Mouse (Mus musculus) frontal cortex, postnatal 14 days (tissue): ENCODE data around the gene Rhoj.
"Not testable (repeated sequence)": the region's sequence is repeated elsewhere in the genome, so short reads cannot be mapped to it uniquely, and the experiment has no call there.

Experiments used
- DNase-seq, 2 experiments: peaks; one replicate each; pipeline ENCODE4 v3.0.0; 2022; ENCODE audit warnings: low spot score in 2 of 2

Rhoj gene

DNA sequence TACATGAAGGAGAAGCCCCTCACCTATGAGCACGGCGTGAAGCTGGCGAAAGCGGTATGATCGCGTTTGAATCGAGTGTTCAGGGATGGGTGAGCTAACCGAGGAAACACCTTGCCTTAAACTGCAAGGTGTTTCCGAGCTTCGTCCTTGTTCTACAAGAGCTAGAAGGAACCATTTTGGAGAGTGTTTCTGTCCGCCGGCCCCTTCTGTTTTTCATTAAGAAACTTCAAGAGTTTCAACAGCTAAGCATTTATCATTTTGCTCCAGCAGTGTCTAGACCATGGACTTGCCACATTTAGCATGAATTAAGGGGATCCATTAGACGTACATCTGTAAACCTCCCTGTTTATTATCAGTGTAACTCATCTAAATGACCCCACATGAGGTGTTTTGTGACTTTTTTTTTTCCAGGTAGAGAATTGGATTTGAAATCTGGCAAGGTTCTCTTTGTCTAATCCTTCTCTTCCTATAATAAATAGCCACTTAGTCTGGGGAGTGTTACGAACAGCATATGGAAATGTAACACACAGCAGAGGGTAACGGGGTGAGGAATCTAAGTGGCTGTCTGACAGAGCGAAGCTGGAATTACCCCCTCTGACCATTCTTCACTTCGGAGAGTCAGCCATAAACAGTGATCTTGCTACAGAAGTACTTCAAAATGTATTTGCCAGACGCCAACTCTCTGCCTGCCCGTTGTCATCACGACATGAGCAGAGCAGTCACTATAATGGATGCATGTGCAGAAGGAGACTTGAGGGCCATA is 86.1 kb downstream of the Rhoj start:
- no peak for DNase-seq

DNA sequence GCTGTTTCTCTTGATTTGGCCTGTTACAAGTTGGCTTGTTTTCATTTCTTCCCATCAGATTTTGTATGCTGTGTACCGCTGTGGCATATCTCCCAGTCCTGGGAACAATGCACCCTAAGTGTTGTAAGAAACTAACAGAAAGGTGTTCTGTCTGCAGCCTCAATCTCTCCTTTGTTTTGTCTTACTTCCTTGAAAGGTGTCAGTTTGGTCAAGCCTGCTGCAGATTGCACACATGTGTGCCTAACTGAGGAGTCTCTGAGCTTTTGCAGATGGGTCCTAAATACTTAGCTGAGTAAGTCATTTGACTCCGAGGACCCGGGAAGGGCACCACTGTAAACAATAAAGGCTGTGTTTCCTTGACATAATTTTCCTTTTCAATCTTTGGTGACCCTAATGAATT is 88.5 kb downstream of the Rhoj start:
- no peak for DNase-seq

DNA sequence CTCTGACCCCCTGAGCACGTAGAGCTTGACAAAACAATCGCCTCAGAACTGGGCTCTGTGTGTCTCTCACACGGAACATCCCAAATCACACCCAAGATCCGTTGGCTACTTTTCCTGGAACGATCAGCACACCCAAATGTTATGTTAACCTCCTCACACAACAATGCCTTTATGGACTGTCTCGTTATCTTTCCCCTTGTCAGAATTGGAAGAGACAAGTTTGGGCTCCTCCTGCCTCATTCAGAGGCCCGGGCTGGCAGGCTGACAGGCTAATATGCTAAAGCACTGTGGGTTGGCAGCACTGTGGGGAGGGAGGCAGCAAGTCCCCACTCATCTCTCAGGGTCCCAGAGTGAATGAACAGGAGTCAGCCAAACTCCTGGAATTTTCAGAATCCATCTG is 89.0 kb downstream of the Rhoj start:
- no peak for DNase-seq

DNA sequence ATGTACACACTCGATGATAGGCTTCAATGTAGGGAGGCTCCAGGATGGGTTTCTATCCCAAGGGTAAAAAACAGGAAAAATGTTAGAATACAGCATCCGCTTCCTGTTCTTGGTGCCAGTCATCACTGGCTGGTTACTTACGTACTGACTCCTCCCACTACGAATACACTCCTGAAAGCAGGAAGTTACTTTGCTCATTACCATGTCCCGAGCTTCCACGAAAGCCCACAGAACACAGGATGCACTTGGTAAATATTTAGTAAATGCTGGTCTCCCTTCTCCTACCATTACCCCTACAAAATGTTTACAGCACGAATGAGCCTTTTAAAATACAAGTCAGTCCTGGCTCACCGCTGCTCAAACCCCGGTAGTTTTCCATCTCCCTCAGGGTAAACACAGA is 104.8 kb downstream of the Rhoj start:
- DNase-seq, result no peak

DNA sequence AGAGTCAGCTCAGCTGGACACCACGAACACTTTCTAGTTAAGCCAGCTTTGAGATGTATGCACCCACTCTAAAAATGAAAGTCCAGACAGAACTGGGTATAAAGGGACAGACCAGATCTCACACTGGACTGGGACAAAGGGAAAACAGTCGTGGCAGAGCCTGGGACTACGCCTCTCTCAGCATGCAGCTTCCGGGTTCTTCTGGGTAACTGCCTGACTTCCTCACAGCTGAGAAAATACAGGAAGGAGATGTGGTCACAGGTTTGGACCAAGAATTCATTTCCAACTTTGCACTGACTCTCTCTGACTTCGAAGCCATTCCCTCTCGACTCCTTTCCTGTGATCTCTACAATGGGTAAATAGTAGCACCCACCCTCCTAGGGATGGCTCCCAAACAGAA is 106.9 kb downstream of the Rhoj start:
- DNase-seq, result no peak

DNA sequence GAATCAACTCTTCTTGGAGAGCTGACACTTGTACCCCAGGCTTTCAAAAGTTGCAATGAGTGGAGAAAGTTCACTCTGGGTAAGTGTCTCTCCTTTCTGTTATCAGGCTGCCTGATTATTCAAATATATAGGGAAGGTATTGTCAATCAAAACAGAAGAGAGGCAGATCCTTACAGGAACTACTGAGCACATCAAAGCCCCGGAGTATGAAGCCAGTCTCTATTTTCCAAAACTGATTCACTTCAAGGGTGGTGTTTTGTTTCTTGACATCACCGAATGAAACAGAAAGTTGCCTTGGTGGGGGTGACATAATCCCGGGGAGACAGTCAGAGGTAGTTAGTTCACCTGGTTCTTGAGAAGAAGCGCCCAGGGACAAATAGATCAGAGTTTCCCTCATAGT is 108.6 kb downstream of the Rhoj start, which contains the start of gene Gphb5:
TSS of gene Gphb5 (minus strand) at position 101 of the 400 bp plus-strand sequence.
- DNase-seq, result no peak

DNA sequence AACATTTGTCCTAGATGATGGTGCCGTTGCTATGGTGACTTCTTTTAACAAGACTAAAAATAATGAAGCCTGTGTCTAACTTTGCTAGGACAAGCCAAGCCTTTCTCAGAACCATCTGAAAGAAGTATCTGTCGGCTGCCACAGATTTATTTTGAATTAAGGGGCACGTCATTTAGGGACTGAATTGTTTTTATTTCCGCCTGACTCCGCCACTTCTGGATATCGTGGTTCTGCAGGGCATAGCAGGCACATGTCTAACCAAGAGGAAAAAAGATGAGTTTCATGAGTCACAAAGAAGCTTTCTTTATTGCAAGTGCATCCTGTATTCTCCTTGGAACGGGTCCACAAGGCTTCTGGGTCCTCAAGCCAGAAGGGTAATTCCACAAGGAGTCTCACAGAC is 116.2 kb downstream of the Rhoj start:
- DNase-seq, result peak in 1 of 2 experiments; percentile 36

DNA sequence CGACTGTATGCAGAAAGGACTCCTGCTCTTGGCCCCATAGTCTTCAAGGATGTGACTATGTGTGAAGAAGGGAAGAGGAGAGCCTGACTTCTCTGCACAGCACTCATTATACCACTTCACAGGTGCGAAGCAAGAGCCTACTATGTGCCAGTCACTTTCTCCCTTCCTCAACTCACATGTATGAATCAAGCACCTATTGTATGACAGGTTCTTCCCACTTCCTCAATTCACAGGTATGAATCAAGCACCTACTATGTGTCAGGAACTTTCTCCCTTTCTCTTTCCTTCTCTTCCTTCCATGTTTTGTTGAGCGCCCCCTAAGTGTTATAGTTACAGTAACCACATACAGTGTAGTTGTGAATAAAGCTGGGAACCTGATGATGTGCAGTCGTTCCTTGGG is 116.7 kb downstream of the Rhoj start:
- DNase-seq, result no peak

DNA sequence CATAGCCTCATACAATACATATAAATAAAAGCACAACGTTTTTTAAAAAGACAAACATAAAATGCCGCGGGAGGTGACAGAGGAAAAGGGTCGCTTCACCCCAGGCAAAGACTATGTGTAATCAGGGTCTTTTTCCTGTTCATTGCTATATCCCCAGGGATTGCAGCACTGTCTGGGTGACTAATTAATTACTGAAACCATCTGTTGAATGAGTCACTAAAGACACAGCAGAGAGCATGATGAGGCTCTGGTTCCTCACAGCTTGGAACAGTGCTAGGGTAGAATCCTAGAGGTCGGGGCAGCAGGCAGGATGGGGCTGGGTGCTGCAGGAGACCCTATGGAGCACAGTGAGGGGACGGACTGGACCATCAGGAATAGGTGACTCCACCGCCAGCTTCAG is 117.8 kb downstream of the Rhoj start:
- DNase-seq, result no peak

DNA sequence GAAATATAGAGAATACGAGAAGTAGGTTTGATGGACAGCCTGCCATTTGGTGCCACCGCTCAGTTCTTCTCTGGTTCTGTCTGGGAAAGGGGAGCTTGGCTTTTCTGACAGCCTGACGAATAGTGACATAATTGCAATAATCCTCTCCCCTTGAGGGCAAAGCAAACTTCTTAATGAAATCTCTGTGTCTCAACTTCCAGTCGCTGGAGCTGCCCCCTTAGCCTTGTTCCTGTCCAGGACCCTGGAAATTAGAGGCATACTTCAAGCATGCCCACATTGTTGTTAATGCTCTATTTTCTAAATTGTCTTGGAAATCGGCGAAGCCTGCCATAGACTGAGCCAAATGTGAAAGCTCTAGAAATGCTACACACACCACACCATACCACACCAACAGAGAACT is 120.6 kb downstream of the Rhoj start:
- no peak for DNase-seq

DNA sequence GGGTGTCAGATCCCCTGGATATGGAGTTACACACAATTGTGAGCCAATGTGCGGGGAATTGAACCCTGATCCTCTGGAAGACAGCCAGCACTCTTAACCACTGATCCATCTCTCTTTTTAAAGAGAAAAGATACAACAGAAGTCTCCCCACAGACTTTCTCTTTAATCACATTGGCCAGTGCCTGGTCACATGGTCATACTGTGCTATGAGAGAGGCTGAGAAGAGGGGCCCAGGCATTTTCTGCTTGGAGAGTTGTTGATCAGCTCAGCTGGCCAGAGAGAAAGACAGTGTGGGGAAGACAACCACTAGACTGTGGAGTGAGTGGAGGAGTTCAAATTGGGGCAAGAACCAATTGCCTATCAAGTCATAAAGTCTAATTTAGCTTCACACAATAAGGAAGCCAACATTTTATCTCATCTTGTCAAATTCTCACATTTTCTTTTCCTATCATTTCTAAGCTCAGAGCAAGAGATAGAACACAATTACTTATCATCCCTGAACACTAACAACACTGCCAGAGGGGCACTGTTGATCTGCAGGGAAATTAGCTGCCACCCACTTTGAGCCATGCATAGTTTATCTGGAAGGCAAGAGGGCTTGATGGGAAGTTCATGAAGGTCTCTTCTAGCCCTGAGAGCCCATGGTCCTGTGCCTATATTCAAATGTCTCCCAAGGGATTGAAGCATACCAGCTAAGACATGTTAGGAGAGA is 121.7 kb downstream of the Rhoj start:
- no peak for DNase-seq

DNA sequence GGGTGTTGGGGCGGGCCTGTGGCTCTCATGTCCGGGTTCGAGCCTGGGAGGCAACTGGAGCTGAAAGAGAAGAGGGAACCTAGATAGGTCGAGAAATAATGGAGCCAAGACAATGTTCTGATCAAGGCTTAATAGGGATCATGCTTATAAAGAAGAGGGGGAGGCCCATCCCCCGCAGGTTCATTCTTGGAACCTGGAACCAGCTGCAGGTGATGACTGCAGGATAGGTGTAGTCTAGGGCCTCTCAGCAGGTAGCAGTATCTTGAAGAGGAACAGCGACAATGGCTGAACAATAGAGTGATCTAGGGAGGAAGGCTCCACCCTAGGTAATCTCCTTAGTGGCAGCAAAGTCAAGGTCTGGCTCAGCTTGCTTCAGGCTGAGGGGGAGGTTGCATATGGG is 124.3 kb downstream of the Rhoj start:
- DNase-seq, result not testable (repeated sequence)

DNA sequence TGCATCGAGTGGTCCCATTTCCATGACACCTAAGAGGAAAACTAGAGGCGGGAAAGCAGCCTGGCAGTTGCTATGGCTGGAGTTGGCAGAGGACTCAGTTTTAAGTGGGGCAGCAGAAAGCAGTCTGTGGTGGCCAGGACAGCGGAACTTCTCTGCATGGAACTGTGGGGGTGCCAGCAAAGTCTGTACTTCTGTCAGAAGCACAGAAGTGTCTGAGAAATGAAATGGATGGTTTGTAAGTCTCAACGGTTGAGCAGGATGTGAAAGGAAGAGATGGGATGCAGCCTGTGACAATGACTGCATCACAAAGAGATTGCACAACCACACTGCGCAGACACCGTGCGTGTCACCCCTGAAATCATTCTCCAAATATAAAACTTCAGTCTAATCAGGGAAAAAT is 138.1 kb downstream of the Rhoj start:
- DNase-seq, result no peak

DNA sequence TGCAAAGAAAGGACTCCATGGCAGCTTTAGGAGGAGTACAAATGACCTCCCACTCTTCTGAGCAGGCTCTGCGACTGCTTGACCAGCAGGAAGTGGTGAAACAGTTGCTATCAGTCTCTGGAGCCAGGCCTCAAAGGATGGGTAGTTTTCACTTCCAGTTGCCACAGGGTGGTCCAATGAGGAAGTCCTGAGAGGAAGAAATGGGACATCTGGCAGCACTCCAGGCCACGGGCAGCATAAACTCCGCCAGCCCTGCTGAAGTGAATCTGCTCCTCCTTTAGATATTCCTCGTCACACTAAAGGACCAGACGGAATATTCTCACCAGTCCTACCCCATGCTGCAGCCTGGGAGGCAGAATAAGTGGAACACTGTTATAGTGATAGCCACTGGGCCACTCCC is 140.8 kb downstream of the Rhoj start:
- DNase-seq, result peak in 1 of 2 experiments; percentile 34

DNA sequence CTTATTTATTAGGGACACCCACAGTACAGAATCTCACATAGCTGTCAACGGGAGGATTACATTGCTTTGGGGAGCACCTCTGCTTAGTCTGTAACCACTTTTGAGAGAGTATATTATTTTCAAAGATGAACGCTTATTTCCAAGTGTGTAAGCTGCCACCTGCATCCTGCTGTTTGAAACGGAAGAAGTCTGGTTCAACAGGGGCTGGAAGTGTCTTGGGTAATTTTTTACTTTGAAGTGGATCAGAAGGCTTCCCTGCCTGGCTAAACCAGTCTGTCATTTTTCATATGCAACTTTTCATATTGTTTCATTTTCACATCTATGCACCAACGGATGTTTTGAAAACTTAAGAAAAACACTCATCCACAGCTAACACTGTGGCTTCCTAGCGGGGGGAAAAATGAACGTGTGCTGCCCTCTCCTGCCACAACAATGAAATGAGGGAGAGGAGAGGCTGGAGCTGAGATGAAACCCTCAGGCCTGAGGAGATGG is 141.4 kb downstream of the Rhoj start:
- no peak for DNase-seq

DNA sequence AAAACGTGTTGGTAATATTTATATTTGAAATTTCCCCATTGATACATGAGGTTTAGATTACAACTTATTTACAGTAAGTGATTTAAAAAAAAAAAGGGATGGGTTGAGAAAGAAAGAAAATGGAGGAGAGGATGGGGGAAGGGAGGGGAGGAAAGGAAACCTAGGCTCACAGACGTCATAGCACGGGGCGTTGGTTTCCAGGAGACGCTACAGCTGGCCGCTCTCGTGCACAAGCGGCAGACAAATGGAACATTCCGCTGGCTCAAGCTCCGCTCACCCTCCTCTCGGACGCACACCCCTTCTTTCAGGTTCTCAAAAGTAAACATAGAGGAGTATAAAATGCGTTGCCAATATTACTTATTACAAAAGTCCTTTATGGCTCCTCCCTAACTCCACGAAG is 141.9 kb downstream of the Rhoj start:
- DNase-seq, result no peak

DNA sequence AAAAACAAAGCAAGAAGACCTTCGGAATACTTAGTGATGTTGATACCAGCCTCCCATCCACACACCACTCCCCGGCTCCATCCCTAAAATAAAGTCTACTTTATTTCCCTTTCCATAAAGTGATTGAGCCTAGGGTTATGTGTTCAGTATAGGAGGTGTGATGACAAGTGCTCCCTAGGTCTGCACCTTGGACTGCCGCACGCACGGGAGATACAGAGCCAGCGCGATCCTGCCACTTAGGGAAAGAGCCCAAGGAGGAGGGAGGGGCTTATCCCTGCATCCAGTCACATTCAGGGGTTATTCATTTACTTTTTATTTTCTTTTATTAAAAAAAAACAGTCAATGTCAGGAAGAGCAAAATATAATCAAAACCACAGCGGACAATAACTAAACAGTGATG is 142.5 kb downstream of the Rhoj start:
- DNase-seq, result no peak
